In genomic region chr6:53818264-53818731, GRCm38 (mm10) we compare ENCODE assay signal across 8 mouse cellular contexts. TPM values are rescaled to one million over a fixed set of nuclear protein-coding genes. Genes with fewer than 3 reads are reported as not detected.
A peak's percentile ranks its signal among the peaks of the same experiment; 100 is the strongest.
DNase-seq lines count a peak whose midpoint lies in the region; ATAC-seq and TF ChIP-seq lines count a peak whose summit lies in the region.

No protein-coding gene starts in this region.

- no peaks in the 10 kb centered on the region for H3K9me3 ChIP-seq in hindbrain, postnatal 0 days (ENCODE audit: low read length)

- peak; percentile 53 for ATAC-seq in common myeloid progenitor, adult 5-6 weeks (replicated peaks; ENCODE audit: low read depth, poor library complexity, severe bottlenecking)
- peak; percentile 72 for ATAC-seq in hindbrain, postnatal 0 days
- ATAC-seq in megakaryocyte-erythroid progenitor cell, adult 5-6 weeks (replicated peaks; ENCODE audit: low FRiP score, low TSS enrichment, poor library complexity, severe bottlenecking), result peak; percentile 63

- under 1% methylated on average over 42 of the region's 42 CpGs for WGBS in hindbrain, postnatal 0 days
- WGBS in small intestine, adult 2 months, result 1% methylated on average over 42 of the region's 42 CpGs

- peak overlapping the region; percentile 78 for H3K4me2 ChIP-seq in hindbrain, postnatal 0 days (ENCODE audit: low read depth, low read length)

- H3K27ac ChIP-seq in hindbrain, postnatal 0 days, result peak overlapping the region; percentile 91; the same call in 1 of the 2 replicates
- no peak overlapping the region for H3K27ac ChIP-seq in small intestine, adult 2 months (ENCODE audit: insufficient read depth, low read depth, low read length)

- no peak for TF ChIP-seq POLR2A in small intestine, adult 2 months (IDR thresholded peaks at IDR 0.05; ENCODE audit: low read depth, low read length)

- intact Hi-C loops in left cerebral cortex, postnatal 4 days (cut with DNase I), result loop anchor here (10.0 kb wide), 1 partner anchor 217 kb away; the partner anchor contains the start of gene Chn2

- peak overlapping the region; percentile 62 for H3K9ac ChIP-seq in hindbrain, postnatal 0 days (replicated peaks; ENCODE audit: low read length)

- DNase-seq in adrenal gland, postnatal 14 days, result peak; percentile 89
- peak; percentile 41 to 53 for DNase-seq in gastrocnemius, adult 8-10 months (ENCODE audit: low spot score in 2 of 2)
- DNase-seq in hindbrain, postnatal 0 days (ENCODE audit: low spot score), result peak; percentile 84
- peak; percentile 81 for DNase-seq in left cerebral cortex, postnatal 4 days
- no peak for DNase-seq in T-cell, adult 2 months (ENCODE audit: low spot score)

- H3K27me3 ChIP-seq in hindbrain, postnatal 0 days (ENCODE audit: insufficient read depth, low read length), result no peaks in the 10 kb centered on the region
- peaks cover 30% of the 10 kb centered on the region for H3K27me3 ChIP-seq in small intestine, adult 2 months (ENCODE audit: control insufficient read depth, insufficient read depth, low read length)

- H3K36me3 ChIP-seq in hindbrain, postnatal 0 days (ENCODE audit: insufficient read depth, low read length), result no peaks in the 10 kb centered on the region
- H3K36me3 ChIP-seq in small intestine, adult 2 months (ENCODE audit: control insufficient read depth, insufficient read depth, low read length), result no peaks in the 10 kb centered on the region

- H3K4me1 ChIP-seq in hindbrain, postnatal 0 days (ENCODE audit: insufficient read depth, low read length), result 0 out of 2 replicates have a peak, but pooled peaks cover 13% of the 10 kb centered on the region
- H3K4me1 ChIP-seq in small intestine, adult 2 months (ENCODE audit: control insufficient read depth, insufficient read depth, insufficient read length, low read length), result peaks cover 18% of the 10 kb centered on the region

- peak; percentile 60 for TF ChIP-seq CTCF in hindbrain, postnatal 0 days (IDR thresholded peaks at IDR 0.05; ENCODE audit: low read depth)
- peak; percentile 52; the same call in 1 of the 2 replicates for TF ChIP-seq CTCF in small intestine, adult 2 months (IDR thresholded peaks at IDR 0.05; ENCODE audit: extremely low read depth, insufficient read length, insufficient replicate concordance, low read depth, low read length)

- peak overlapping the region; percentile 53 for H3K4me3 ChIP-seq in hindbrain, postnatal 0 days (ENCODE audit: low read length)
- peak overlapping the region; percentile 58 for H3K4me3 ChIP-seq in small intestine, adult 2 months (ENCODE audit: low read depth, low read length)

RNA-seq across cellular contexts. Expression of gene Tril, which starts 2.3 kb away (rescaled TPM):
- 11.1 and 13.3 TPM in 2 replicates for total RNA-seq in adrenal gland, postnatal 14 days (2021)
- not detected in 2 replicates for total RNA-seq in common myeloid progenitor, adult 5-6 weeks (2017)
- 1 to 10 TPM; 1.1 to 1.5 (median 1.3) TPM for total RNA-seq in gastrocnemius, adult 8-10 months (2022)
- total RNA-seq in hindbrain, postnatal 0 days (2014; rRNA removed), result 73.8 and 83.7 TPM in 2 replicates
- polyA plus RNA-seq in hindbrain, postnatal 0 days (2015; fragmentation: Nextera tagmentation; extraction: Ambion mirVana), result 35.9 and 39.6 TPM in 2 replicates
- total RNA-seq in left cerebral cortex, postnatal 4 days (2021), result 10 to 100 TPM; 32.0 to 38.3 TPM
- not detected in 2 replicates for total RNA-seq in megakaryocyte-erythroid progenitor cell, adult 5-6 weeks (2014; fragmentation: Nextera tagmentation)
- not detected in 2 replicates for total RNA-seq in megakaryocyte-erythroid progenitor cell, adult 5-6 weeks (2017)
- 4.2 and 8.2 TPM in 2 replicates for polyA plus RNA-seq in small intestine, adult 2 months (2012; rRNA removed)
